Mouse (Mus musculus) embryo, embryonic 9.5 days (tissue): Measurements from ENCODE around the gene Nemf.
"Not testable (repeated sequence)": the region's sequence is repeated elsewhere in the genome, so short reads cannot be mapped to it uniquely, and the experiment has no call there.

ENCODE experiments used
- DNase-seq: peaks from one replicate; pipeline ENCODE4 v3.0.0-alpha.2; 2017; ENCODE audit errors: extremely low spot score

Gene Nemf

GRCm38 (mm10) chr12:69356546-69357299 is at the start of gene Nemf:
Gene Nemf, minus strand, starts transcription at chr12:69357165.
- peak; percentile 90 for DNase-seq

- DNase-seq = no peak
Measured at GRCm38 (mm10) chr12:69402594-69403167, 45.7 kb upstream of the Nemf start.

GRCm38 (mm10) chr12:69402100-69402499 is 45.1 kb upstream of the Nemf start:
- DNase-seq = no peak

GRCm38 (mm10) chr12:69400871-69401286 is 43.9 kb upstream of the Nemf start:
- no peak for DNase-seq

GRCm38 (mm10) chr12:69400367-69400766 is 43.4 kb upstream of the Nemf start:
- DNase-seq = no peak

- no peak for DNase-seq
Measured at GRCm38 (mm10) chr12:69394456-69394855, 37.5 kb upstream of the Nemf start.

- DNase-seq = no peak
Measured at GRCm38 (mm10) chr12:69393076-69393475, 36.1 kb upstream of the Nemf start.

GRCm38 (mm10) chr12:69390000-69390698 is 33.2 kb upstream of the Nemf start:
- no peak for DNase-seq

GRCm38 (mm10) chr12:69389273-69389938 is 32.4 kb upstream of the Nemf start:
- DNase-seq = no peak

GRCm38 (mm10) chr12:69388321-69388869 is 31.4 kb upstream of the Nemf start:
- DNase-seq = no peak

- not testable (repeated sequence) for DNase-seq
Measured at GRCm38 (mm10) chr12:69386281-69386732, 29.3 kb upstream of the Nemf start.

- no peak for DNase-seq
Measured at GRCm38 (mm10) chr12:69385542-69386280, 28.7 kb upstream of the Nemf start.

- DNase-seq = no peak
Measured at GRCm38 (mm10) chr12:69384606-69385005, 27.6 kb upstream of the Nemf start.

GRCm38 (mm10) chr12:69382880-69383279 is 25.9 kb upstream of the Nemf start:
- no peak for DNase-seq

GRCm38 (mm10) chr12:69378558-69379454 is 21.8 kb upstream of the Nemf start:
- no peak for DNase-seq

GRCm38 (mm10) chr12:69377636-69378035 is 20.7 kb upstream of the Nemf start:
- DNase-seq = not testable (repeated sequence)

GRCm38 (mm10) chr12:69377188-69377587 is 20.2 kb upstream of the Nemf start:
- DNase-seq = no peak

- no peak for DNase-seq
Measured at GRCm38 (mm10) chr12:69376132-69376531, 19.2 kb upstream of the Nemf start.

- no peak for DNase-seq
Measured at GRCm38 (mm10) chr12:69373850-69374766, 17.1 kb upstream of the Nemf start.
